Mouse (Mus musculus) thymus, postnatal 14 days (tissue): ENCODE results near the gene Gm10570.
A peak's percentile ranks its signal among the peaks of the same experiment; 100 is the strongest.

Source experiments
- DNase-seq: peaks from one replicate; pipeline ENCODE4 v3.0.0; 2021

The Gm10570 gene

GRCm38 (mm10) chr4:130308231-130309081 lies at the start of gene Gm10570, which contains the start of gene Fabp3:
Gene Gm10570, minus strand, starts transcription at chr4:130308674.
Gene Fabp3, plus strand, starts transcription at chr4:130308595.
- DNase-seq = no peak

- DNase-seq = no peak
Observed at GRCm38 (mm10) chr4:130357946-130358345, 49.5 kb upstream of the Gm10570 start.

- DNase-seq = no peak
Observed at GRCm38 (mm10) chr4:130352588-130352987, 44.1 kb upstream of the Gm10570 start.

- no peak for DNase-seq
Observed at GRCm38 (mm10) chr4:130350690-130351422, 42.4 kb upstream of the Gm10570 start.

- no peak for DNase-seq
Observed at GRCm38 (mm10) chr4:130349666-130350065, 41.2 kb upstream of the Gm10570 start.

GRCm38 (mm10) chr4:130341691-130342090 lies 33.2 kb upstream of the Gm10570 start:
- DNase-seq = peak; percentile 54

- DNase-seq = no peak
Observed at GRCm38 (mm10) chr4:130335867-130336266, 27.4 kb upstream of the Gm10570 start.

- DNase-seq = no peak
Observed at GRCm38 (mm10) chr4:130327366-130327765, 18.9 kb upstream of the Gm10570 start.

GRCm38 (mm10) chr4:130325446-130325845 lies 17.0 kb upstream of the Gm10570 start:
- DNase-seq = no peak

- DNase-seq = no peak
Observed at GRCm38 (mm10) chr4:130323607-130324006, 15.1 kb upstream of the Gm10570 start.

- DNase-seq = no peak
Observed at GRCm38 (mm10) chr4:130323165-130323564, 14.7 kb upstream of the Gm10570 start.

GRCm38 (mm10) chr4:130322567-130322966 lies 14.1 kb upstream of the Gm10570 start:
- DNase-seq = no peak

- DNase-seq = no peak
Observed at GRCm38 (mm10) chr4:130321640-130322039, 13.2 kb upstream of the Gm10570 start.

GRCm38 (mm10) chr4:130319564-130319963 lies 11.1 kb upstream of the Gm10570 start:
- DNase-seq = no peak

GRCm38 (mm10) chr4:130318122-130318521 lies 9.6 kb upstream of the Gm10570 start:
- DNase-seq = no peak

GRCm38 (mm10) chr4:130316691-130317090 lies 8.2 kb upstream of the Gm10570 start:
- peak; percentile 9 for DNase-seq

- DNase-seq = no peak
Observed at GRCm38 (mm10) chr4:130315771-130316527, 7.5 kb upstream of the Gm10570 start.

GRCm38 (mm10) chr4:130313552-130313951 lies 5.1 kb upstream of the Gm10570 start:
- no peak for DNase-seq

- DNase-seq = no peak
Observed at GRCm38 (mm10) chr4:130312526-130312925, 4.1 kb upstream of the Gm10570 start.

GRCm38 (mm10) chr4:130309254-130309653 lies 780 bp upstream of the Gm10570 start:
- no peak for DNase-seq

GRCm38 (mm10) chr4:130307851-130308230 lies 633 bp downstream of the Gm10570 start:
- DNase-seq = no peak

- DNase-seq = no peak
Observed at GRCm38 (mm10) chr4:130306796-130307630, 1.5 kb downstream of the Gm10570 start.
